Mouse (Mus musculus) limb, embryonic 12.5 days (tissue): ENCODE data around the gene Mien1. TPM values are rescaled to one million over a fixed set of nuclear protein-coding genes. Genes with fewer than 3 reads are reported as not detected.

Experiments
- ATAC-seq: fragments of 200-750 bp; cut with Nextera tagmentation; 2 replicates; pipeline ENCODE4 v1.8.0; 2017; ENCODE audit warnings: low read depth, moderate TSS enrichment; ENCODE audit not compliant: insufficient number of reproducible peaks, insufficient read depth, low FRiP score, low TSS enrichment
- H3K27ac ChIP-seq: fragments of 300-500 bp; sonication (generic); 2 replicates; pipeline ENCODE4 v1.5.1; 2016; ENCODE audit warnings: mild to moderate bottlenecking, moderate library complexity
- H3K27me3 ChIP-seq: fragments of 300-500 bp; sonication (generic); 2 replicates; pipeline ENCODE4 v1.6.1; 2016; ENCODE audit warnings: mild to moderate bottlenecking, moderate library complexity
- H3K36me3 ChIP-seq: fragments of 300-500 bp; sonication (generic); 2 replicates; pipeline ENCODE4 v1.6.1; 2016; ENCODE audit warnings: mild to moderate bottlenecking, moderate library complexity
- H3K4me1 ChIP-seq: fragments of 300-500 bp; sonication (generic); replicated peaks from 2 replicates; pipeline ENCODE4 v1.6.1; 2016
- H3K4me2 ChIP-seq: fragments of 300-500 bp; sonication (generic); 2 replicates; pipeline ENCODE4 v1.6.1; 2016; ENCODE audit warnings: mild to moderate bottlenecking, moderate library complexity
- H3K4me3 ChIP-seq: fragments of 300-500 bp; sonication (generic); replicated peaks from 2 replicates; pipeline ENCODE4 v1.5.1; 2016; ENCODE audit warnings: mild to moderate bottlenecking
- H3K9ac ChIP-seq: fragments of 300-500 bp; sonication (generic); replicated peaks from 2 replicates; pipeline ENCODE4 v1.6.1; 2016; ENCODE audit warnings: mild to moderate bottlenecking, moderate library complexity
- H3K9me3 ChIP-seq: fragments of 300-500 bp; sonication (generic); 2 replicates; pipeline ENCODE4 v1.6.1; 2016; ENCODE audit warnings: mild to moderate bottlenecking, moderate library complexity
- WGBS: fragments of 180-500 bp; shearing (Covaris S2); methylation state at CpG from one replicate; pipeline ENCODE4 v1.1.7; 2016; 5-methylcytosine and 5-hydroxymethylcytosine counted together
- polyA plus RNA-seq: library from polyadenylated mRNA; unstranded; fragments of >200 nt; fragmentation: Nextera tagmentation; extraction: Ambion mirVana; gene quantifications from 2 replicates; pipeline ENCODE4 v1.2.1, GENCODE M21; 2016

Gene Mien1
- polyA plus RNA-seq, 1 experiment from 2014 or later, result 79.8 TPM

DNA sequence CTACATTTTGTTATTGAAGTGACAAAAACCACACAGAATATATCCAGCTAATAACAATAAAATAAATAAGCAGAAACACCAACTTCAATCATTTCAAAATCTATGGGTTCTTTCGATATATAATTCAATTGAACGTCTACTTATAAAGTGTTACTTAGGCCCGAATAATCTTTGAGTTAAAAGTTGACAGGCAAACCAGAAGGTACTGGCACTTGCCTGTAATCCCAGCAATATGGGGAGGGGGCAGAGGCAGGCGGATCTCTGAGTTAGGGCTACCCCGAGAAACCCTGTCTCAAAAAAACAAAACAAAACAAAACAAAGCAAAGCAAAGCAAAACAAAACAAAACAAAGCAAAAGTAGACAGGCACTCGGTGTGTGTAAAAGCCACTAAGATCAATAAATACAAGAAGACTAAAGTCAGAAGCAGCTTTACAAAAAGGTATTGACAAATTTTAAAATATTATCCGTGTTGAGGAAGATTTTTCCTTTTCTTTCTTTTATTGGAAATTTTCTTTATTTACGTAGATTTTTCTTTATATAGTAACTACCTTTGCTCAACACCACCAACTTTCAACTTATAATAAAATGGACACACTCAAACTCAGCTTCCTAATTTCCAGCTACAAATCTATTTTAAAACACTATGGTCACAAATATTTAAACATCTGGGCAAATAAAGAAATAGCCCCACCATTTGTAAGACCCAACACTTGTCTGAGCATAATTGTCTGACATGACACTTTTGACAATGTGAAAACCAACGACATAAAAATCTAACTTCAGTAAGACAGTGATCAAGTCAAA, 37.0 kb upstream of the Mien1 start:
- no peaks in the 10 kb centered on the region for H3K9me3 ChIP-seq
- ATAC-seq, result no peak
- no peaks in the 10 kb centered on the region for H3K36me3 ChIP-seq
- H3K27me3 ChIP-seq, result peaks cover 4% of the 10 kb centered on the region; the same call in 1 of the 2 replicates
- no peak overlapping the region for H3K4me2 ChIP-seq
- 89% methylated on average over 9 of the region's 9 CpGs for WGBS
- no peak overlapping the region for H3K9ac ChIP-seq
- no peak overlapping the region for H3K4me3 ChIP-seq
- H3K4me1 ChIP-seq, result peaks cover 5% of the 10 kb centered on the region; the same call in 1 of the 2 replicates
- no peak overlapping the region for H3K27ac ChIP-seq

DNA sequence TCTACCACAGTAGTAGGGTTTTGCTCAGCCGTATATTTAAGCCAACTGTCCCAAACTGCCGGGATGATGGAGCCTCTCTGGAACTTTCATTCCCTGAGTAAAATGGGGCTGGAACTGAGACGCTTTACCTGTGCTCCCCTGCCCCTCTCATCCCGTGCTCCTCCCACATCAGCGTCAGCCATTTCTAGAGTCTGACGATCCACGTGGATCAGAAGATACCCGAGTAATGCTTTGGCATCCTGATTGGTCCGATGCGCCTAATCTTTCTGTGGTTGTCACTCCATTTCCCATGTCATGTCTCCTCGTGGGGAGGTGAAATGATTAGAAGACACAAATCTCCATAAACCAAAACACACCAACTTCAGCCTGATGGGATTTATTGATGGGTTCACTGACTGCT, 36.2 kb upstream of the Mien1 start:
- Histone ChIP-seq H3K9ac (no peak overlapping the region), H3K4me3 (no peak overlapping the region), H3K4me1 (peaks cover 5% of the 10 kb centered on the region; the same call in 1 of the 2 replicates), H3K9me3 (no peaks in the 10 kb centered on the region), H3K27ac (no peak overlapping the region), H3K36me3 (no peaks in the 10 kb centered on the region), H3K27me3 (peaks cover 8% of the 10 kb centered on the region), H3K4me2 (no peak overlapping the region)
- no peak for ATAC-seq
- 87% methylated on average over 11 of the region's 11 CpGs for WGBS

DNA sequence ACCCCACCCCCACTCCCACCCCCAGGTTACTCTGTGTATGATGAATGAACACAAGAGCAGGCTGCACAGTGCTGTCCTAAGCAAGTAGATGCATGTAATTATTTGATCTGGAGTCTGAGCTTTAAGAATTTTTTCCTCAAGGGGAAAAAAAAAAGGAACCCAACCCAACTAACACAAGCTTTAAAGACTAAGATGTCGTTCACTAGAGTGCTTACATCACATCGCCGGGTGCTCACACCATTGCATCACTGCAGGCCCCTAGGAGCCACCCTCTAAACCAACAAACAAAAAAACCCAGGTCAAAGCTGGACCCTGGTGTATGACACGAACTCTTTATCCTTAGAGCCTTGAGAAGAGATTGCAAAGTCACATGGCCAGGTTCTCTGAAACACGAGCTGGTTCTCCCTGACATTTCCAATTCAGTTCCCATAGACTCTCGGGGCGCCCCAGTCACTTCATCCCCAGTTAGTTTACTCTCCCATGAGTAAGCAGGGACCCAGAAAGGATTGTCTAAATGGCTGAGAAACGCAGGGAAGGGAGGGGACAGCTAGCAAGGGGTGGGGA, 35.2 kb upstream of the Mien1 start:
- Histone ChIP-seq H3K27ac (no peak overlapping the region), H3K4me2 (no peak overlapping the region), H3K36me3 (no peaks in the 10 kb centered on the region), H3K9ac (no peak overlapping the region), H3K9me3 (no peaks in the 10 kb centered on the region), H3K4me1 (no peaks in the 10 kb centered on the region), H3K4me3 (no peak overlapping the region), H3K27me3 (peaks cover 8% of the 10 kb centered on the region)
- WGBS, result 62% methylated on average over 8 of the region's 8 CpGs
- no peak for ATAC-seq

DNA sequence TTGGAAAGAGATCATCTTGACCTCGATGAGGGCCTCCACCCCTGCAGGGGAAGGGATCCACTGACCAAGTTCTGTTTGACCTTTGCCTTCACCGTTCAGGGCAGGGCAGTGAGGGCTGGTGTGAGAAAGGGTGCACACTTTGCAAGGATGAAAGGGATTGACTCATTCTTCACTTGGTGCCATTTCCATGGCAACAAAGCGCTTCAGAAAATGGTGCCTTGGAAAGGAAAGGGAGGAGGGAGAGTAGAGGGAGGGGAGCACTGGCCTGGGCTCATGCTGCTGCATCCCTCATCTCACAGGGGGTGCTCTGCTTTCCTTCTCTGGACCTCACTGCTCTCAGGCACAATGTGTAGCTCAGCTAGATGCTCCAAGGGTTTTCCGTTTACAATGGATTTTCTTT, 33.9 kb upstream of the Mien1 start:
- Histone ChIP-seq H3K27ac (no peak overlapping the region), H3K27me3 (peaks cover 9% of the 10 kb centered on the region), H3K9ac (no peak overlapping the region), H3K9me3 (no peaks in the 10 kb centered on the region), H3K4me2 (no peak overlapping the region), H3K36me3 (no peaks in the 10 kb centered on the region), H3K4me3 (no peak overlapping the region), H3K4me1 (no peaks in the 10 kb centered on the region)
- WGBS, result 62% methylated on average over 4 of the region's 4 CpGs
- no peak for ATAC-seq

DNA sequence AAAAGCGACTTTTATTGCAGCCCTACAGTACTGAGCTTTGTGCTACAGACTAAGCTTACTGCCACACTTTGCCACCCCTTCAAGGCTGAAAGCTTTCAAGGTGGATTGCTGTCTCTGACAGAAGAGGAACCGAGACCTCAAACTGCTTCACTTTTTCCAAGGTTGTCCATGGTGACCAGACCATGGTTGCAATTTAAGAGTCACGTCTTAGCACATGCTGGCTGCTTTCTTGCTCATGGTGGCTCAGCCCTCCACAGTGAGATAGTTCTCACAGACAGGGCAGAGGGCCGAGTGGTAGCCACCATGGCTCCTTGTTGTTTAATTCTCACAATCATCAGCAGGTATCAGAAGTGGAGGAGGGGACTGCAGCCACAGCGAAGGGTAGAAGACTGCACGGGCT, 32.0 kb upstream of the Mien1 start:
- Histone ChIP-seq H3K9ac (no peak overlapping the region), H3K4me2 (no peak overlapping the region), H3K9me3 (no peaks in the 10 kb centered on the region), H3K27ac (no peak overlapping the region), H3K36me3 (no peaks in the 10 kb centered on the region), H3K4me1 (no peaks in the 10 kb centered on the region), H3K4me3 (no peak overlapping the region), H3K27me3 (peaks cover 12% of the 10 kb centered on the region)
- ATAC-seq, result no peak
- WGBS, result 77% methylated on average over 6 of the region's 6 CpGs

DNA sequence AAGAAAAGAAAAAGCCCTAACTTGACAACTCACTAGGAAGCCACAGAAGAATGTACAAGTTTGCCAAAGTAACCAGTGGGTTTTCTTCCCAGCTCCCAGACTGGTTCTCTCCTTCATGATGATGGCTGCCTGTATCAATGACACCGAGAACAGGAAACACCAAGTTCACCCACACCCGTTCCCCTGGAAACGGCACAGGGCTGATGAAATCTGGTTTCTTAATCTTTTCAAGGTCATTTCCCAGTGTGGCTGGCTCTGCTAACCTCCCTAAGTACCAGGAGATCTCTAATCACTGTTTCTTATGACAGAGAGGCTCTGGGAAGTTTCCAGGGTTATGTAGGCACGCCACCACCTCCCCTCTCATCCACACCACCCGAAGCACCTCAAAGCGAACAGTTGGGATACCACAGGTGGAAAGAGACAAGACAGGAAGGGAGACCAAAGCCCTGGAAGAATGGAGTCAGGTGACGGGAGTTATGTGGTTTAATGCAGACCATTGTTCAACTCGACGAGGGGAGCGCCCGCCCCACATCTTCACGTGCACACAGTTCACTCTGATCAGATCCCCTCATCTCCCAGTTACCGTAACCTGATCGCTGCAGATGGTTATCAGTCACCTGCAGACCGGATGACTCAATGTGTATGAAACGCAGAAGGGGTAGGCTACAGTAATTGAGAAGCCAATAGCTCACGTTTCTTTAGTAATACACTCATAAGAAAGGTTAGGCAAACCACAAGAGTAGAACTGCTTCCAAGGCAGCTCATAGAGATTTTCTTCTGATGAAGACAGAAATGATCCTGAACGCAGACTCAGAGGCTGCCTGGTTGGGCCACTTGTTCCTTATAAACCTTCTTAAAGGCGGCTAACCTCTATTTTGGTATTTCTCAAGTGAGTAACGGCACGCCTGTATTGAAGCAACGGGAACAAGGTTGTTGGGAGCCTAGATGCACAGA, 31.2 kb upstream of the Mien1 start:
- H3K4me3 ChIP-seq, result no peak overlapping the region
- no peaks in the 10 kb centered on the region for H3K36me3 ChIP-seq
- H3K27me3 ChIP-seq, result peaks cover 12% of the 10 kb centered on the region
- no peak overlapping the region for H3K27ac ChIP-seq
- no peaks in the 10 kb centered on the region for H3K9me3 ChIP-seq
- no peak overlapping the region for H3K9ac ChIP-seq
- H3K4me1 ChIP-seq, result no peaks in the 10 kb centered on the region
- 75% methylated on average over 22 of the region's 22 CpGs for WGBS
- no peak for ATAC-seq
- H3K4me2 ChIP-seq, result no peak overlapping the region

DNA sequence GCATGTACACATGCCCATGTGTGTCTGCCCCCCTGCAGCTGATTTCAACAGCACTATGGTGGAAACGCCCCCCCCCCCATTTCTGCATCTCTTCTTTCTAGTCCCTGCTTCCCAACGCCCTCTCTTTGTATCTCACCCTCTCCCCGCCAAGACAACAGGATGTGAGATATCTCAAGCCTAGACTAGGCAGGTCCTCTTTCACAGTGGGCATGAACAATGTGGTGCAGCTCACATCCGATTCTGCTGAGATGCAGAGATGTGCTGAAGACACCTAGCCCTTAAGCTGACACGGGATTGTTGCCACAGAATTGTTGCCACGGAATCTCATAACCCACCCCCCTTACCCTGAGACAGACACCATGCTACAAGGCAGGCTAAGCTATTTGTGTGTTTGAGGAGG, 25.7 kb upstream of the Mien1 start:
- no peak for ATAC-seq
- H3K9ac ChIP-seq, result no peak overlapping the region
- no peak overlapping the region for H3K27ac ChIP-seq
- H3K4me1 ChIP-seq, result no peaks in the 10 kb centered on the region
- no peaks in the 10 kb centered on the region for H3K9me3 ChIP-seq
- no peak overlapping the region for H3K4me2 ChIP-seq
- WGBS, result 79% methylated on average over 6 of the region's 6 CpGs
- no peak overlapping the region for H3K4me3 ChIP-seq
- H3K27me3 ChIP-seq, result peaks cover 30% of the 10 kb centered on the region
- no peaks in the 10 kb centered on the region for H3K36me3 ChIP-seq

DNA sequence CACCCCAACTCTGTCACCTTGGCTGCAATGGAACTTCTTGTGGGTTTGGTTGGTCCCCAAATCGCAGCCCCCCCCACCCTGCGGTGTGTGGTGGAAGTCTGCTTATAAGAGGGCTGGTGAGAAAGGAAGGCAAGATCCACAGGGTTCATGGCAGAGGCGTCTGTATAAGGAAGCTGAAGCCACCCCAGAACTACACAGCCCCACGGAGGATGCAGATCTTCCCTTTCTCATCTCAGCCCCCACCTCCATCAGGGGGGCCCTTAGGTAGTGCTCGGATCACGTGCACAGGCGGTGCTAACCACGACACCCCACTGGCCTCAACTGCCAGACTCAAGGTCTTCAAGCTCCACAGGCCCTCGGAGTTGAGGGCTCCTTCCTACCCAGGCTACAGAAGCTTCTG, 25.1 kb upstream of the Mien1 start:
- Histone ChIP-seq H3K4me1 (peaks cover 4% of the 10 kb centered on the region; the same call in 1 of the 2 replicates), H3K9me3 (no peaks in the 10 kb centered on the region), H3K36me3 (no peaks in the 10 kb centered on the region), H3K4me3 (no peak overlapping the region), H3K9ac (no peak overlapping the region), H3K27me3 (peaks cover 36% of the 10 kb centered on the region), H3K27ac (no peak overlapping the region), H3K4me2 (no peak overlapping the region)
- 87% methylated on average over 9 of the region's 9 CpGs for WGBS
- ATAC-seq, result no peak

DNA sequence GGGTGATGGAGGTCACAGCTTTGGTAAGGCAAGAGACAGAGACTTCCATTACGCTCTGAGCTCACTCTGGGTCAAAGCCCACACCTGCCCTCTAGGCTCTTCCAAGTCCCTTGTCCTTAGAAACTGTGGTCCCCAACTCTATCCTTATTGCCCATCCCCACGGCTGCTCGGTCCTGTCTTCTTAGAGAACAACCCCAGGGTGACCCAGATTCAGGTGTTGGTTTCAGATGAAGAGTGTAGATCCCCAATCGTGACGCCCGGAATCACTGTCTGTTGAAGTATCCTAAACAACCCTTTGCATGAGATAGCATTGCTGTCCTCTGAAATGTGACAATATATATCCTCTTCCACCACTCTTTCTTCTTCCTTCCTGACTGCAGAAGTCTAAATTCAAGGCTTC, 23.5 kb upstream of the Mien1 start:
- Histone ChIP-seq H3K36me3 (no peaks in the 10 kb centered on the region), H3K9me3 (no peaks in the 10 kb centered on the region), H3K4me2 (no peak overlapping the region), H3K4me3 (no peak overlapping the region), H3K9ac (no peak overlapping the region), H3K27me3 (peaks cover 44% of the 10 kb centered on the region), H3K4me1 (peaks cover 14% of the 10 kb centered on the region; the same call in 1 of the 2 replicates), H3K27ac (no peak overlapping the region)
- WGBS, result 91% methylated on average over 6 of the region's 6 CpGs
- ATAC-seq, result no peak

DNA sequence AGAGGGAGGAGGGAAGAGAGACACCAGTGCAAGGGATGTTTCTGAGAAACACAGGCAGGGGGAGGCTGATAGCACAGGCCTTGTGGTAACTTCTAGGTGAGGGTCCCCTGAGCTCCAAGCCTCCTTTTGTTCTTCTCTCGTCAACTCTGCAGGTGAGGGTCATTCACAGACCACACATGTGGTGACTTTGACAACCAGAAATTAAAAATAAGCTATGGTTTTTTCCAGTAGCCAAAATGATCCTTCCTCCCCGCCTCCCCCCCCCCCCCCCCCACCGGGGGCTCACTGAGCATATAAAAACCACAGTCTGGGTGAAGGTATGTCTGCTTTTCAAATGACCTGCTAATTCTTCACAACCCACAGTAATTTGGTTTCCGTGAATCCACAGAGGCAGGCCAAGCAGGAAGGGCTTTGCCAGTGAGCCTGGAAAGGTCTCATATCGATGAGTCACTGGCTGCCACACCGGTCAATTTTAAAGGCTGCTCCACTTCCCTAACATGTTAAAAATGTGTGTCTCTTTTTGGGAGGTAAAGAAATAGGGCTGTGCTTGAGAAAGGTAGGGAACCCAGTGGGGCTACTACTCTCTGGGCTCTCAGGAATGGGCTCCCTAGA, 22.4 kb upstream of the Mien1 start:
- no peak overlapping the region for H3K4me2 ChIP-seq
- no peak overlapping the region for H3K9ac ChIP-seq
- peaks cover 44% of the 10 kb centered on the region for H3K27me3 ChIP-seq
- no peaks in the 10 kb centered on the region for H3K36me3 ChIP-seq
- no peak for ATAC-seq
- no peak overlapping the region for H3K4me3 ChIP-seq
- no peak overlapping the region for H3K27ac ChIP-seq
- H3K9me3 ChIP-seq, result no peaks in the 10 kb centered on the region
- H3K4me1 ChIP-seq, result peaks cover 18% of the 10 kb centered on the region
- 40% methylated on average over 6 of the region's 6 CpGs for WGBS

DNA sequence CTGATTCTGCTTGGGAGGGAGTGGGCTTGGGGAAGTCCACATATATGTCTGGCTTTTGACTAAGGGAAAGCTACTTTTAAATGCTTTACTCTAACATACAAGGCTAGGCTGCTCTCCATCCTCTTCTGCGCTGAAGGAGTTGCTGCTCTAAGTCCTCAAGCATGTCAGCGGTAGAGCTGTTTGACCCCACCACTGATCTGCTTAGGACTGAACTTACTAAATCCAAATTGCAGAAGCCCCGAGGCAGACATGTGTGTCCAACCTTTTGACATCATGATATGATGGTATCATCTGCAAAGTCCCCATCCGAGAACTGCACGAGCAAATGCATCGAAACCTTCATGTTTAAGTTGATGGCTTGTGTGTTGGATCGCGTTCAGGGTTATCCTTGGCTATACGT, 21.1 kb upstream of the Mien1 start:
- no peak for ATAC-seq
- Histone ChIP-seq H3K27me3 (peaks cover 44% of the 10 kb centered on the region), H3K36me3 (no peaks in the 10 kb centered on the region), H3K9me3 (no peaks in the 10 kb centered on the region), H3K4me3 (no peak overlapping the region), H3K4me2 (no peak overlapping the region), H3K9ac (no peak overlapping the region), H3K4me1 (peaks cover 18% of the 10 kb centered on the region), H3K27ac (no peak overlapping the region)
- WGBS, result 82% methylated on average over 9 of the region's 9 CpGs
